In the genomic region with DNA sequence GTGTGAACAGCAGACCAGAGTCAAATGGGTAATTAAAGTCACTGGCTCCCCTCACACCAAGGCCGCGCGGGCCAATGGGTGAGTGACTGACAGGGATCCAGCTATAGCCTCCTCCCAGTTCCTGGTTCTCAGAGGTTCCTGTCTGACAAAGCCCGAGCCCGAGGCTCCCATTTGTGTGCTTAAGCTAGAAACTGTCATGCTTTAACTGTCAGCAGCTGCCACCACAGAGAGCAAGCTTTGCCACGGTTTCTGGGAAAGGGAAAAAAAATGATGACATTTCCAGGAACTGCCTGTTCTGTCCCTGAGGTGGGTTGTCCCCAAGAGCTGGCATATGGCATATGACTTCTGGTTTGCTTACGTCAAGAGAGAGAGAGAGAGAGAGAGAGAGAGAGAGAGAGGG, we compare ENCODE assay signal across 17 mouse cellular contexts.
DNase-seq lines count a peak whose midpoint lies in the region; ATAC-seq lines count a peak whose summit lies in the region.
"Had no signal": no experiment of that assay in that cellular context is flagged by ENCODE, and none has a peak within 500 bp of the region (broad histone marks: within the 10 kb centered on the region; RNA-seq: fewer than 3 reads in every experiment).

No protein-coding gene starts in this region.

- no peak for ATAC-seq in embryonic facial prominence, embryonic 11.5 days (replicated peaks; ENCODE audit: insufficient number of reproducible peaks, low FRiP score, low TSS enrichment, low read depth)
- no peak for ATAC-seq in midbrain, embryonic 11.5 days (ENCODE audit: low FRiP score)
- peak; percentile 66 for ATAC-seq in neural tube, embryonic 15.5 days (ENCODE audit: low FRiP score)
- ATAC-seq: inflammation-experienced regulatory T-cells, adult 6 months had no signal

- H3K4me1 ChIP-seq in embryonic facial prominence, embryonic 11.5 days (ENCODE audit: control insufficient read depth, insufficient read depth, low read length), result no peaks in the 10 kb centered on the region
- no peaks in the 10 kb centered on the region for H3K4me1 ChIP-seq in embryonic facial prominence, embryonic 10.5 days
- H3K4me1 ChIP-seq in midbrain, embryonic 10.5 days, result peaks cover 7% of the 10 kb centered on the region
- no peaks in the 10 kb centered on the region for H3K4me1 ChIP-seq in midbrain, embryonic 11.5 days (ENCODE audit: control insufficient read depth, insufficient read depth, low read length)
- H3K4me1 ChIP-seq in neural tube, embryonic 15.5 days, result 0 out of 2 replicates have a peak, but pooled peaks cover 4% of the 10 kb centered on the region
- H3K4me1 ChIP-seq: limb, embryonic 12.5 days had no signal

- no peaks in the 10 kb centered on the region for H3K27me3 ChIP-seq in embryonic facial prominence, embryonic 11.5 days (ENCODE audit: control insufficient read depth, insufficient read depth, low read length)
- H3K27me3 ChIP-seq in embryonic facial prominence, embryonic 10.5 days (replicated peaks; ENCODE audit: low read depth, poor library complexity, severe bottlenecking), result no peaks in the 10 kb centered on the region
- no peaks in the 10 kb centered on the region for H3K27me3 ChIP-seq in midbrain, embryonic 10.5 days (ENCODE audit: low read depth, poor library complexity, severe bottlenecking)
- no peaks in the 10 kb centered on the region for H3K27me3 ChIP-seq in midbrain, embryonic 11.5 days (ENCODE audit: control insufficient read depth, insufficient read depth, low read length)
- no peaks in the 10 kb centered on the region for H3K27me3 ChIP-seq in neural tube, embryonic 15.5 days (replicated peaks)
- H3K27me3 ChIP-seq: limb, embryonic 12.5 days had no signal

- H3K9ac ChIP-seq in embryonic facial prominence, embryonic 11.5 days (replicated peaks; ENCODE audit: low read length), result no peak overlapping the region
- no peak overlapping the region for H3K9ac ChIP-seq in midbrain, embryonic 11.5 days (ENCODE audit: low read length)
- no peak overlapping the region for H3K9ac ChIP-seq in neural tube, embryonic 15.5 days (replicated peaks)
- H3K9ac ChIP-seq: limb, embryonic 12.5 days had no signal

- H3K9me3 ChIP-seq in embryonic facial prominence, embryonic 11.5 days (replicated peaks; ENCODE audit: control insufficient read depth, low read length), result no peaks in the 10 kb centered on the region
- H3K9me3 ChIP-seq in embryonic facial prominence, embryonic 10.5 days, result no peaks in the 10 kb centered on the region
- H3K9me3 ChIP-seq in midbrain, embryonic 10.5 days (replicated peaks), result no peaks in the 10 kb centered on the region
- H3K9me3 ChIP-seq in midbrain, embryonic 11.5 days (ENCODE audit: control insufficient read depth, low read length), result no peaks in the 10 kb centered on the region
- H3K9me3 ChIP-seq in neural tube, embryonic 15.5 days (replicated peaks), result no peaks in the 10 kb centered on the region
- H3K9me3 ChIP-seq: limb, embryonic 12.5 days had no signal

- H3K36me3 ChIP-seq in embryonic facial prominence, embryonic 11.5 days (replicated peaks; ENCODE audit: control insufficient read depth, insufficient read depth, low read depth, low read length), result no peaks in the 10 kb centered on the region
- H3K36me3 ChIP-seq in embryonic facial prominence, embryonic 10.5 days (replicated peaks), result no peaks in the 10 kb centered on the region
- H3K36me3 ChIP-seq in midbrain, embryonic 10.5 days, result no peaks in the 10 kb centered on the region
- no peaks in the 10 kb centered on the region for H3K36me3 ChIP-seq in midbrain, embryonic 11.5 days (ENCODE audit: control insufficient read depth, insufficient read depth, low read length)
- no peaks in the 10 kb centered on the region for H3K36me3 ChIP-seq in neural tube, embryonic 15.5 days
- H3K36me3 ChIP-seq: limb, embryonic 12.5 days had no signal

- no peak overlapping the region for H3K4me3 ChIP-seq in embryonic facial prominence, embryonic 11.5 days (ENCODE audit: low read depth, low read length)
- H3K4me3 ChIP-seq in embryonic facial prominence, embryonic 10.5 days, result no peak overlapping the region
- no peak overlapping the region for H3K4me3 ChIP-seq in midbrain, embryonic 10.5 days
- H3K4me3 ChIP-seq in midbrain, embryonic 11.5 days (ENCODE audit: low read depth, low read length), result no peak overlapping the region
- no peak overlapping the region for H3K4me3 ChIP-seq in neural tube, embryonic 15.5 days (replicated peaks)
- H3K4me3 ChIP-seq: limb, embryonic 12.5 days had no signal

- WGBS in embryonic facial prominence, embryonic 11.5 days, result 51% methylated on average over 7 of the region's 7 CpGs
- WGBS in embryonic facial prominence, embryonic 10.5 days, result 55% methylated on average over 7 of the region's 7 CpGs
- WGBS in midbrain, embryonic 10.5 days, result 62% methylated on average over 7 of the region's 7 CpGs
- 65% methylated on average over 7 of the region's 7 CpGs for WGBS in midbrain, embryonic 11.5 days
- 19% methylated on average over 7 of the region's 7 CpGs for WGBS in neural tube, embryonic 15.5 days

- H3K4me2 ChIP-seq in embryonic facial prominence, embryonic 11.5 days (ENCODE audit: low read depth, low read length), result no peak overlapping the region
- H3K4me2 ChIP-seq in midbrain, embryonic 11.5 days, result no peak overlapping the region
- no peak overlapping the region for H3K4me2 ChIP-seq in neural tube, embryonic 15.5 days
- H3K4me2 ChIP-seq: limb, embryonic 12.5 days had no signal

- peak; percentile 7 for DNase-seq in embryonic facial prominence, embryonic 11.5 days (ENCODE audit: low spot score)
- no peak for DNase-seq in embryonic facial prominence, embryonic 10.5 days (ENCODE audit: low spot score)
- DNase-seq in midbrain, embryonic 10.5 days (ENCODE audit: low spot score), result no peak
- DNase-seq in midbrain, embryonic 11.5 days (ENCODE audit: low spot score, missing footprints), result no peak
- DNase-seq in layer of hippocampus, postnatal 10 days (ENCODE audit: low spot score in 2 of 2), result peak; percentile 19 to 40
- DNase-seq in adipocyte (ENCODE audit: low spot score), result no peak
- DNase-seq in thymus, postnatal 36 days, result no peak
- DNase-seq: adrenal gland, postnatal 36 days; cerebellum, adult 11 months; gastrocnemius, postnatal 14 days; kidney, postnatal 14 days; right cerebral cortex, postnatal 4 days; thymus, postnatal 14 days had no signal

- H3K27ac ChIP-seq in embryonic facial prominence, embryonic 11.5 days (replicated peaks; ENCODE audit: low read depth, low read length), result no peak overlapping the region
- no peak overlapping the region for H3K27ac ChIP-seq in embryonic facial prominence, embryonic 10.5 days (replicated peaks)
- 0 out of 2 replicates have a peak overlapping the region, but pooled peaks have one; percentile 9 for H3K27ac ChIP-seq in midbrain, embryonic 10.5 days (replicated peaks)
- H3K27ac ChIP-seq in midbrain, embryonic 11.5 days (ENCODE audit: low read depth, low read length), result no peak overlapping the region
- H3K27ac ChIP-seq in neural tube, embryonic 15.5 days (replicated peaks), result peak overlapping the region; percentile 67
- H3K27ac ChIP-seq: limb, embryonic 12.5 days; macrophage had no signal

Comparison
In these comparisons a context has a peak if more than half of its experiments do, and no peak if none do; other contexts are left out.
1. DNase-seq: peak in embryonic facial prominence, embryonic 11.5 days (single experiment) and layer of hippocampus, postnatal 10 days (2 of 2); none in embryonic facial prominence, embryonic 10.5 days (single experiment), midbrain, embryonic 10.5 days (single experiment), midbrain, embryonic 11.5 days (single experiment), adipocyte (single experiment) and thymus, postnatal 36 days (0 of 2).
2. H3K27ac ChIP-seq: peak in midbrain, embryonic 10.5 days (single experiment) and neural tube, embryonic 15.5 days (single experiment); none in embryonic facial prominence, embryonic 11.5 days (single experiment), embryonic facial prominence, embryonic 10.5 days (single experiment) and midbrain, embryonic 11.5 days (single experiment).